Mouse (Mus musculus) stomach, postnatal 0 days (tissue): ENCODE measurements at regions not wholly inside any gene's neighbourhood (a gene's known extent, or its start where the extent isn't known, plus 50 kb on each side); places are given as distances from the start of the nearest gene placed in this dataset.

Experiments used
- ATAC-seq: fragments of 200-750 bp; cut with Nextera tagmentation; 2 replicates; pipeline ENCODE4 v1.8.0; 2017; ENCODE audit not compliant: low FRiP score, low TSS enrichment
- DNase-seq: peaks from one replicate; pipeline ENCODE4 v3.0.0-alpha.2; 2016; ENCODE audit warnings: low spot score
- H3K27ac ChIP-seq: fragments of 300-500 bp; sonication (generic); replicated peaks from 2 replicates; pipeline ENCODE4 v1.5.1; 2014; ENCODE audit warnings: mild to moderate bottlenecking, control low read depth
- H3K27me3 ChIP-seq: fragments of 300-500 bp; sonication (generic); 2 replicates; pipeline ENCODE4 v1.6.1; 2014; ENCODE audit warnings: low read length; ENCODE audit not compliant: control insufficient read depth, insufficient read depth
- H3K36me3 ChIP-seq: fragments of 300-500 bp; sonication (generic); 2 replicates; pipeline ENCODE4 v1.6.1; 2014; ENCODE audit warnings: low read length, mixed read lengths; ENCODE audit not compliant: control insufficient read depth, insufficient read depth
- H3K4me1 ChIP-seq: fragments of 300-500 bp; sonication (generic); replicated peaks from 2 replicates; pipeline ENCODE4 v1.6.1; 2014; ENCODE audit warnings: antibody characterized with exemption; ENCODE audit not compliant: control insufficient read depth, insufficient read depth
- H3K4me2 ChIP-seq: fragments of 300-500 bp; sonication (generic); replicated peaks from 2 replicates; pipeline ENCODE4 v1.6.1; 2014; ENCODE audit warnings: low read depth, mild to moderate bottlenecking, control low read depth, moderate library complexity
- H3K4me3 ChIP-seq: fragments of 300-500 bp; sonication (generic); 2 replicates; pipeline ENCODE4 v1.5.1; 2014; ENCODE audit warnings: low read depth, low read length, control low read depth
- H3K9ac ChIP-seq: fragments of 300-500 bp; sonication (generic); 2 replicates; pipeline ENCODE4 v1.6.1; 2014; ENCODE audit warnings: mild to moderate bottlenecking, low read length, control low read depth, mixed read lengths
- H3K9me3 ChIP-seq: fragments of 300-500 bp; sonication (generic); 2 replicates; pipeline ENCODE4 v1.6.1; 2016; ENCODE audit warnings: low read length; ENCODE audit not compliant: control insufficient read depth
- CTCF ChIP-seq: IDR thresholded peaks from 2 replicates; pipeline ENCODE4 v1.5.1; 2016; ENCODE audit warnings: antibody characterized with exemption, low read depth, mild to moderate bottlenecking, moderate library complexity
- EP300 ChIP-seq: optimal IDR thresholded peaks from 2 replicates; pipeline ENCODE3; 2016; ENCODE audit warnings: antibody characterized with exemption
- WGBS: fragments of 180-500 bp; shearing (Covaris S2); extraction: QIAGEN DNeasy Blood & Tissue Kit; methylation state at CpG from one replicate; pipeline ENCODE4 v1.1.7; 2014; 5-methylcytosine and 5-hydroxymethylcytosine counted together

DNA sequence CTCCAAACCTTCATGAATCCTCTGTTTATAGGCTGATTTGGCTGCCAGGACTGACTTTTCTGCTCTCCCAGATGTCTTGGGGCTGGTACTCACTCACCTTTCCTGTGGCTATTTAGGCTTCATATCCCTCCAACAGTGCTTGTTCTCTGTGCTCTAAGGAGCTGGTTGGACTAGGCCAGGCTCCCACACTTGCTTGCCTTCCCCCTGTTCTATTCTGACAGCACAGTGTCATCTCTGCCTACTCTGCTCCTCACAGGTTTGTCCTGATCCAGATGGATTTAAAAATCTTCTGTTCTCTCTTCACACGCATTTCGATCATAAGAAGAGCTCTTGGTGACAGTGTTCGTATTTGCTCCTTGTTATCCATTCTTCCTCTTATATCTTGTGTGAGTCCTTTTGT, 134.7 kb upstream of the N4bp1 start:
- no peak overlapping the region for H3K27ac ChIP-seq
- no peaks in the 10 kb centered on the region for H3K27me3 ChIP-seq
- no peak for DNase-seq
- no peaks in the 10 kb centered on the region for H3K4me1 ChIP-seq
- no peak overlapping the region for H3K9ac ChIP-seq
- TF ChIP-seq CTCF = no peak
- TF ChIP-seq EP300 = no peak
- no peak for ATAC-seq
- H3K9me3 ChIP-seq = no peaks in the 10 kb centered on the region
- H3K4me3 ChIP-seq = no peak overlapping the region
- 94% methylated on average over 3 of the region's 3 CpGs for WGBS
- no peak overlapping the region for H3K4me2 ChIP-seq
- no peaks in the 10 kb centered on the region for H3K36me3 ChIP-seq

- Histone ChIP-seq H3K9ac (no peak overlapping the region), H3K4me2 (no peak overlapping the region), H3K36me3 (no peaks in the 10 kb centered on the region), H3K4me1 (no peaks in the 10 kb centered on the region), H3K27me3 (no peaks in the 10 kb centered on the region), H3K27ac (no peak overlapping the region), H3K9me3 (no peaks in the 10 kb centered on the region), H3K4me3 (no peak overlapping the region)
- DNase-seq (no peak), ATAC-seq (no peak)
- WGBS = 78% methylated on average over 1 of the region's 1 CpGs
- TF ChIP-seq EP300 (no peak), CTCF (no peak)
Measured at GRCm38 (mm10) chr8:86975546-86975945, 90.5 kb upstream of the N4bp1 start.

GRCm38 (mm10) chr8:86971736-86972135, 86.7 kb upstream of the N4bp1 start:
- TF ChIP-seq CTCF (no peak), EP300 (no peak)
- DNase-seq (no peak), ATAC-seq (no peak)

GRCm38 (mm10) chr8:86969051-86969450, 84.0 kb upstream of the N4bp1 start:
- Histone ChIP-seq H3K36me3 (no peaks in the 10 kb centered on the region), H3K27ac (no peak overlapping the region), H3K4me3 (no peak overlapping the region), H3K9ac (no peak overlapping the region), H3K4me1 (no peaks in the 10 kb centered on the region), H3K9me3 (no peaks in the 10 kb centered on the region), H3K4me2 (no peak overlapping the region), H3K27me3 (no peaks in the 10 kb centered on the region)
- ATAC-seq = no peak
- TF ChIP-seq CTCF (no peak), EP300 (no peak)
- DNase-seq = no peak
- WGBS = 92% methylated on average over 2 of the region's 2 CpGs

More at GRCm38 (mm10) chr8:86971736-86972135, 86.7 kb upstream of the N4bp1 start:
- H3K36me3 ChIP-seq = no peaks in the 10 kb centered on the region
- no peak overlapping the region for H3K27ac ChIP-seq
- WGBS = 89% methylated on average over 3 of the region's 3 CpGs
- H3K9me3 ChIP-seq = no peaks in the 10 kb centered on the region
- no peak overlapping the region for H3K9ac ChIP-seq
- H3K4me2 ChIP-seq = no peak overlapping the region
- no peaks in the 10 kb centered on the region for H3K27me3 ChIP-seq
- H3K4me3 ChIP-seq = no peak overlapping the region
- H3K4me1 ChIP-seq = no peaks in the 10 kb centered on the region

- 31% methylated on average over 3 of the region's 3 CpGs for WGBS
- H3K4me3 ChIP-seq = no peak overlapping the region
- no peaks in the 10 kb centered on the region for H3K27me3 ChIP-seq
- no peak for ATAC-seq
- H3K4me1 ChIP-seq = no peaks in the 10 kb centered on the region
- H3K4me2 ChIP-seq = no peak overlapping the region
- no peaks in the 10 kb centered on the region for H3K36me3 ChIP-seq
- no peak for DNase-seq
- no peaks in the 10 kb centered on the region for H3K9me3 ChIP-seq
- TF ChIP-seq EP300 (no peak), CTCF (no peak)
- no peak overlapping the region for H3K9ac ChIP-seq
- no peak overlapping the region for H3K27ac ChIP-seq
Measured at GRCm38 (mm10) chr8:86967891-86968311, 82.8 kb upstream of the N4bp1 start.

DNA sequence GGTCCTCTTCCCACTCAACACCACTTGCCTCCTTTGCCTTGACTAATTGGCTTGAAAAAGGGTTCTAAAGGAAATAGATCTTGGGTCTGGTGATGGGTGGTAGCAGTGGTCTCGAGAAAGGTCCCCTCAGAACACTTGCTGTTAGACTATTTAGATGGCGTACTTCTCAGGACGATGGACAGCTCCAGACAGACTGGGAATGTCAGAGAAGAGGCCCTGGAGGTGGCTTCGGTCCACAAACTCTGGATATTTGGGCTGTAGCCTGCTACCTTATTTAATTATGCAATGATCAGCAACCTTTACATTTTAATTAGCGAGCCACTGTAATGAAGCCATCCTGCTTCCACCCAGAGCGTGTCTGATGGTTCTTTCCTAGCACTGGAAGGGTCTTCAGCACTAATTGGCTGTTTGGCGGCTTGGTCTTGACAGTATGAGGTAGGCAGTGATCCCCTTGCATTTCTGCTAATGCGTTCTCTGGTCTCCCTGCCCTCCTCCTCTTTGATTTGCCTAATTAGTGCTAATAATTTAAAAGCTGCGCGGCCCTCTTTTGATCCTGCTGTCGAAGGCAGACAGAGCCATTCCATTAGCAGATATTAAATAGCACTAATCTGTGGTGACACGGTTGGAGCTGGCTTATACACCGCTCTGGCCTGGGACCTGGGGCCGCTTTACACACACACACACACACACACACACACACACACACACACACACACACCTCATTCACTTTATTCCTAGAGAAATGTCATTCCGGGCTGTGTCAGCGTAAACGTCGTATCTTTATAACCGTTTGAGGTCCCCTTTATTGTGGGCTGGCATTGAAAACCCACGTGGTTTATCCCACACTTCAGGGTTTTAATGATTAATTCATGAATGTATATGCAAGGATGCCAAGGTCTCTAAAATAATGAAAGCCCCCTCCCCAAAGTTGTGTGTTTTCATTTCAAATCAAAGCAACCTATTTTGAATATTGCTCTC, 76.4 kb upstream of the N4bp1 start:
- H3K27ac ChIP-seq = no peak overlapping the region
- H3K27me3 ChIP-seq = no peaks in the 10 kb centered on the region
- H3K36me3 ChIP-seq = no peaks in the 10 kb centered on the region
- 72% methylated on average over 20 of the region's 20 CpGs for WGBS
- no peak for ATAC-seq
- H3K9me3 ChIP-seq = no peaks in the 10 kb centered on the region
- no peak overlapping the region for H3K9ac ChIP-seq
- H3K4me3 ChIP-seq = no peak overlapping the region
- no peak for DNase-seq
- H3K4me1 ChIP-seq = no peaks in the 10 kb centered on the region
- no peak for TF ChIP-seq EP300
- TF ChIP-seq CTCF = no peak
- no peak overlapping the region for H3K4me2 ChIP-seq
